Mouse (Mus musculus): Measurements from ENCODE around the gene St3gal4.
"Not testable (repeated sequence)": the region's sequence is repeated elsewhere in the genome, so short reads cannot be mapped to it uniquely, and the experiment has no call there.

St3gal4 gene

DNA sequence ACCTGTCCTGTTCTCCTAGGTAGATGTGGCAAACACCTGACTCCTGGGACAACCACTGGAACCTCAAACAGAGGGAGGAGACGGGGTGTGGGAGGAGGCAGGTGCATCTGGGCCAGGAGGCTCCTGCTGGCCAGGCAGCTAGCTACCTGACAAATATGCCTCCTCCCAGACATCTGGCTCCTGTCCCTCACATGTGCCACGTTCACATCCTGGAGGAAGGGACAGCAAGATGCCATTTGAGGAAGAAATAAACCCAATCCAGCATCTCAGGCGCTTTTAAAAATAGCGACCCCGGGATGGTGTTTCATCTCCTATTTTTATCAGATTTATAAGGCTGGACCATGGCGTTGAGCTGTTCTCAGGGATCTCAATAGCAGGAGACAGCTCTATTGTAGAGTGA lies at the start of gene St3gal4:
Gene St3gal4, minus strand, starts transcription at position 101 of the 400 bp plus-strand sequence.
- DNase-seq (ENCODE audit: extremely low spot score, low read depth, low spot score): no peak

DNA sequence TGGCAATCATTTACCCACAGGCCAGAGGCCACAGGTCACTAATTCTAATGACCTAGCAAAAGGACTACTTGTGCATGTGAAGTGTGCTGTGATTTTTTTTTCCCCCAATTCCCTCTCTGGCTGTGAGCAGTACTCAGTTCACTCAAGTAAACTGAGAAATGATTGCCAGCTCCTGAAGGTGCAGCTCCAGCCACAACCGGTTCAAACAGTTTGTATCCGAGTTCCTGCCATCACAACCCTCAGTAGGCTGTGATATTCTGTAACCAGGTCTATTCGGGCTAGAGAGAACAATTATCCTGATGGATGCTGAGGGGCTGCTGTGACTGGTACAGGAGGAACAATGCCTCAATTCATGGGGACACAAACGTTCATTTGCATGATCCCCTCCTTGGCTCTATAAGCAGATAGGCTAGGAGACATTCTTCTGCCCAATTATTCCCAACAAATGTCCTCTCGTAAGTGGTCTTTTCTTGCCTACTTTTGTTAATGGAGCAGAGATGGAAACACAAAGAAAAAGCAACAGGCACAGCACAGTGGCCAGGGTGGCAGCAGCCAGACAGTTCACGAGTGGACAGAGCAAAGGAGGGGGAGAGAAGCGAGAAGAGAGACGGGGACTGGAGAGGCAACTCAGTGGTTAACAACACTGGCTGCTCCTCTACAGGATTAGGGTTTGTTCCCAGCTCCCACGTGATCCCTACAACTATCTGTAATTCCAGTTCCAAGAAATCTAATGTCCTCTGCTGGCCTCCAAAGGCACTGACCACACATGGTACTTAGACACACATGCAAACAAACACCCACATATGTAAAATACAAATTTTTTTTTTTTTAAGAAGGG lies 47.9 kb upstream of the St3gal4 start:
- DNase-seq (ENCODE audit: extremely low spot score, low read depth, low spot score): no peak

DNA sequence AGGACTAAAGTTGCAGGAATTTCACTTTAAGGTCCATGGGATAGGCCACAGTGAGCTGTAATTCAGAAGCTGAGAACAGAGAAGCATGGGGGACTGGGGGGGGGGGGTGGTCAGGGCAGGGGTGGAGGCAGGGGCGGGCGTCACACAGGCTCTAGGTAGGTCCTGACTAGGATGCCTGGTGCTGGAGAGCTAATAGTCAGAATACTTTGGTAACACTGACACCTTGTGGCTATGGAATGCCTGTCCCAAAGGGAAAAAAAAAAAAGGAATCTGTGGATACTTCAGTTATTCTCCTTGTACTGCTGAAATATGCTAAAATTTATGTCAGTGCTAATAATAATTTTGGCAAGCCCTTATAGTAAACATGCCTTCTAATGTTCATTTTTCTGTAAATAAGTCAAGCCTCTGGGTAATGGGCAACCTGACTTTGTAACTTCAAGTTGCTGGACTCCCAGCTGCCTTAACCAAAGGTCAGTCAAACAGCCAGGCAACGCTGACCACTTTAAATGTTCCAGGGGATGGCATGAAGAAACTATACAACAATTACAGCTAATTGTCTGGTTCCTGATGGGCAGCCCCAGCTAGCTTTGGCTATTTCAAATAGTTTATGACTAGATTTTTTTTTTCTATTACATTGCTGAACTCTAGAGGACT lies 47.2 kb upstream of the St3gal4 start:
- DNase-seq (ENCODE audit: extremely low spot score, low read depth, low spot score): no peak

DNA sequence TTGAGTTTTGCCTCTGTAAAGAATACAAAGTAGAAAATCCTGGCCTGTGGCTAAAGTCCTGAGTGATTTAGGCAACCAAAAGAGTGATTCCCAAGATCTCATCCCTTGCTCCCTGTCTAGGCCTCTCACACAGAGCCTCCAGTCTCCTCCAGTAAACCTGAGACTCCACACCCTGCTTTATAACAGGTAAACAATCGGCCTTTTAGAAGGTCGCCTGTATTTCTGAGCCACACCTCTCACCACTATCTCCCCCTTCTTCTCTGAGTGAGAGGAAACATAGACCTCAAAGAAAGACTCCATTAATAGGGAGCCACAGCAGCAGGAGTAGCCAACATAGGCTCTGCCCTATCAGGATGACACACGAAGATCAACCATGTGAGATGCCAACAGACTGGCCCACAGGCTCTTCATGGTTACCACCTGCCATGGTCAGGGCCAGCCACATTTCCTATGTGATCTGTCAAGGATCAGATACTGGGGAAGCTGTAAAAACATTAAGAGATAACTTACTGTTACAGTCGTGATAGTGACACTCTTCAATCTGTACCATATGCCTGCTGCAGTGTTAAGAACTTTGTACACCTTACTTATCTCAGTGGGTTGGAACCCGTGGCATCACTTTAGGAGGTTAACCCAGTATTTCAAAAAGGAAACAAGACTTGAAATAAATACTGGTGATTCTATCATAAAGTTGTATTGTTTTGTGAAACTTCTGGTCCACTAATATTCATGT lies 45.2 kb upstream of the St3gal4 start:
- DNase-seq (ENCODE audit: extremely low spot score, low read depth, low spot score): no peak

DNA sequence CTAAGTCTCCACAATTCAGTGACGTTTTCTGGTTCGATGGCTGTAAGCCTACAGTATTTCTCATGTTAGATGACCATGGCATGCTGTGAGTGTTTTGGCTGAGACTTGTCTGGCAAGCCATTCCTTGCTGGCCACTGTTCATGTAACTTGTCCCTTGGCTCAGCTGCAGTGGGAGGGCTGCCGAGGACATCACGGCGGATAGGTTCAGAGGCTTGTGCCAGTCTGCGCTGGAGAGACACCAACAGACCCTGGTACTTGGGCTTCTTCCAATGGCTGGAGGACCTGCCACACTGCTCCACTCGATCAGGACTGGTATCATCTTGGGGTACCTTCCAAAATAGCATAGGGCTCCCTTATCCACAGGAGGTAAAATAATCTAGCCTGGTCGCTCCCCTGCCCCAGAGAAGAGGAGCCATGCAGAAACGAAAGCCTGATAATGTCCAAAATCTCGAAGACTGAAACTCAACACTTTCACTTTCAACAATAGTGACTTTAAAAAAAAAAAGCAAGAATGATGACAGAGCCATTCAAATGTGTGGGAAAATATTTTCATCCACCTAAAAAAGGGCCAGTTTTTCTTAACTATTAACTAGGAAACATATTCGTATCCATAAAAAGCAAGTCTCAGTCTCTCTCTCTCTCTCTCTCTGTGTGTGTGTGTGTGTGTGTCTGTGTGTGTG lies 44.1 kb upstream of the St3gal4 start:
- DNase-seq (ENCODE audit: extremely low spot score, low read depth, low spot score): no peak

DNA sequence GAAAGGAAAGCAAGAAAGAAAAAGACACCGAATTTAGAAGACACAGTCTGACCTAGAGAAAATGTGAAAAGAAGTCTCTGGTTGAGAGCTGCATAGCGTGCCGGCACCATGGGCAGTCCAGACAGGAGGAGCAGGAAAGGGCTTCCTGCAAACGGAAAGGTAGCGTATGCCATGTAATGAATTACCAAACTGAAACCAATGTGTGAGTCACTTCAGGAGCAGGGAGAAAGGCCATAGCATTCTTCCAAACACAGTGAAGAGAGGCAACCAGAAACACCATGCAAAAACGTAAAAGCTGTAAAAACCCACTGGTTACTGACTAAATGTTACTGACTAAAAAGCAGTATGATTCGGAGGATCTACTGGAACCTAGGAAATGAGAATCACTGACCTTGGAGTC lies 42.7 kb upstream of the St3gal4 start:
- no peak for DNase-seq (ENCODE audit: extremely low spot score, low read depth, low spot score)

DNA sequence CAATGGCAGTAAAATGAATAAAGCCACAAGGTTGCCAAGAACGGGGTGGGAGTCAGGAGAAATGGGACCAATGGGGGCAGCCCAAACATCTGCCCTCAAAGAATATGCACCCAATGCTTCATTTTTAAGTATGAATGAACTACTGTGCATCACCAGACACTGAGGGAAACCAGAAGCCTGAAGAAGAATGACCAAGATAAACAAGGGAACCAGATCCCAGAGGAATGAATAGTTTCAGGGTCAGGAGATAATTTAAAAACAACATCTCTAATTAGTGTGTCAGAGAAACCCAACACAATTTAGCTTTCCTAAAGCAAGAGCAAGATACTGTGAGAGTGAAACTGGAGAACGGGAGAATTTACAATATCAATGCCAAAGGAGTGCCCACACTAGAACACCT lies 41.6 kb upstream of the St3gal4 start:
- no peak for DNase-seq (ENCODE audit: extremely low spot score, low read depth, low spot score)

DNA sequence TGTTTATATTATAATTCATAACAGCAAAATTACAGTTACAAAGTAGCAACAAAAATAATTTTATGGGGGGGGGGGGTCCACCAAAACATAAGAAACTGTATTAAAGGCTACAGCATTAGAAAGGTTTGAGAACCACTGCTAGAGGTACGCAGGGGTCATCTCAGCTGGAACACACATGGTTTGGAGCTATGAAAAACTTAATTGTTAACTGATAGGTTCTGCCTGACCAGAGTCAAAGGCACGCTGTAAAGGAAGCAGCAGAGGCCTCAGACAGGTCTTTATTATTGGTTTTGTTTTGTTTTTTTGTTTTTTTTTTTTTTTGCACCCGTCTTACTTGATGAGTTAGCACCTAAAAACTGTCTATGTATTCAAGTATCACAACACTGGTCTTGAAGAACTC lies 39.4 kb upstream of the St3gal4 start:
- no peak for DNase-seq (ENCODE audit: extremely low spot score, low read depth, low spot score)

DNA sequence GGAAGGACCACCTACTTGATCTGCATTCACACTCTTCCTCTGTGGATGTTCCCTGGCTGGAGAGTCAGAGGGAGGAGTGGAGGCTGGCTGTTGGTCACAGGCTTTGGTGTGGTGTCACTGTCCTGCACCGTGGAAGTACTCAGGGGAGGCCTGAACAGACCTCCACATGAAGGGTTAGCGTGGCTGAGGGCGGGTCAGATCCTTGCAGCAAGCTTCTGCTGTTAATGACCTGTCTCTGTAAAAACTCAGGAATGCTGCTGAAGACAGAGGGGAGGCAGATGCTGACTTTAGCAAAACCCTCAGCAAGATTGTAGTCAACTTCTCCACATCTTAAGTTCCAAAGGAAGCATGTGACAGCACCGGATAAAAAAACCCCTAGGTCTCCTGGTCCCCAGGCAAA lies 37.8 kb upstream of the St3gal4 start:
- DNase-seq (ENCODE audit: extremely low spot score, low read depth, low spot score): no peak

DNA sequence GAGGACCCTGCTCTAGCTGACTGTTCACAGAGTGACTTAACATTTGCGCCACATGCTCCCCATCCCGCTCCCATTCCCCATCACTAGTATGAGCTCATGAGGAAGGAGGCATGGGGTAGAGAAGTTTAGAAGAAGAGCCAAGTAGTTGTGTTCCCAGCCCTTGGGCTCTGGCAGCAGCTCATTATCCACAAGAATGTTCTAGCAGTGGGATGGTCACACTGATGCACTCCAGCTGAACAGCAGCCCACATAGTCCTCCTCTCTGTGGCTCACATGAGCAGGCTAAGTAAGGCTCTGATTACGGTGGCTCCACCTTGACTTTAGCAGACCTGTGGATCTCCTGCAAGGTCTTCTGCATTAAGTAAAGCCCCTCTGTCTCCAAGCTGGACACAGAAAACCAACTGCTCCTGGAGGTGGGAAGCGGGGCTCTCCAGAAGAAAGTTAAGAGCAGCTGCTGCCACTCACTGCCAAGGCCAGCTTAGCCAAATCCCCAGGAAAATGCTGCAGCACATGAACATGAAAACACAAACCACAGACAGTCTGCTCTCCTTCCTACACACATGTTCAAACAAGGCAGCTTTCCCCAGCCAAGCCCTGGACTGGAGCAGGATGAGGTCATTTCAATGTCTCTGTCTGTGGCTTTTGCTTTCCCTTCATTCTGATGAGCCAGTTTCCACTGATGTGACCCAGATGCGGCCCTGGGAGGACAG lies 37.1 kb upstream of the St3gal4 start:
- no peak for DNase-seq (ENCODE audit: extremely low spot score, low read depth, low spot score)

DNA sequence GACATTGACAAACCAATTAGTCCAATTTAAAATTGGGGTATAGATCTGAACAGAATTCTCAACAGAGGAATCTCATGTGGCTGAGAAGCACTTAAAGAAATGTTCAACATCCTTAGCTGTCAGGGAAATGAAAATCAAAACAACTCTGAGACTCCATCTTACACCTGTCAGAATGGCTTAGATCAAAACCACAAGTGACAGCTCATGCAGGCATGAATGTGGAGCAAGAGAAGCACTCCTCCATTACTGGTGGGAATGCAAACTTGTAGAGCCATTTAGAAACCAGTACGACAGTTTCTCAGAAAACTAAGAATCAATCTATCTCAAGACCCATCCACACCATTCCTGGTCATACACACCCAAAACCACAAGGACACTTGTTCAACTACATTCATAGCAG lies 33.9 kb upstream of the St3gal4 start:
- DNase-seq (ENCODE audit: extremely low spot score, low read depth, low spot score): no peak

DNA sequence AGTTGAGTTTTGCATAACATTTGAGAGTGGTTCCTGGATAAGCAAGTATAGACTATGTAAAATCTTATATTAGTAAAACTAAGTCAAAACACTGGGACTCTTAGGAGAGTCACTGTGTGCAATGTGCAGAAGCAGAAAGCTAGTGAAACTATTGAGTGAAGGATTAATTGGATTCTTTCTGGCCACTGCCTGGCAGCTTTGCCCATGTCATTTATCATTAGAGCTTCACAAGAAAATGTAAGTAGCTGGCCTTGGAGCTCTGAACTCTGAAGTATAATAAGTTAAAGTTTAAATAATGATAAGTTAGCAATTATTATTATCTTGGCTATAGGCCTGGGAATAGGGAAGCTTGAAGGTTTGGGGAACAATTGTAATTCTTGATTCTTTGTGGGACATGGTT lies 29.8 kb upstream of the St3gal4 start:
- DNase-seq (ENCODE audit: extremely low spot score, low read depth, low spot score): not testable (repeated sequence)

DNA sequence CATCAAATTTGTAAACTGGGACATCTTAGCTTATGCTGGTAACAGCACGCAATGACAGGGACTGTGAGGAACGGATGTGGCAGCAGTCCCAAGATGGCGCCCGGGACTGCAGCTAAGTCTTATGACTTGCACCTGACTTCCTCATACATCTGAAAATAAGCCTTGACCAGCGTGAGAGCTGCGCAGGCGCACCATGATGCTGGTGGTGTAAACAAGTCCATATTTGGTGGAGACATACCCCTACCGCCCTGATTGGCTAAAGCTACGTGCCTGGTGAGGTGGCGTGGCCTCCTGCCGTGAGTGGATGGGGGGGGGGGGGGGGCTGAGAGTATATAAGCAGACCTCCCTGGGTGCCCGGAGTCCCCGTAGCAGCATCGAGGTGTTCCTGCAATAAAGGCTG lies 28.2 kb upstream of the St3gal4 start:
- not testable (repeated sequence) for DNase-seq (ENCODE audit: extremely low spot score, low read depth, low spot score)

DNA sequence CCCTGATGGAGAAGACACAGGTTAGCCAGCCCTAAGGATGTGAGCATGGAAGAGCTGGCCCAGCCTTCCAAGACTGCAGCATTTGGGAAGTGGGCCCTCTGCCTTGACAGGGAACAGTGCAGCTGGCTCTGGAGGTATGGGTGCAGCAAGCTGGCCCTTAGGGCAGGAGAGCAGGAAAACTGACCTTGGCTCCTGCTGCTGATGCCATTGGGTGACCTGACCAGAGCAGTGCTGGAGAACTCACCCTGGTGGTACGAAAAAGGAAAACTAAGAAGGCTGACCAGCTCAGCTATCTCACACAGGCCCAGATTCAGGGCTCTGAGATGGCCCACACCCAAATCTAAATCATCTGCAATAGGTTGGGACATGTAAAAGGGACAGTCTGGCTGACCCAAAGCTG lies 26.8 kb upstream of the St3gal4 start:
- DNase-seq (ENCODE audit: extremely low spot score, low read depth, low spot score): no peak

DNA sequence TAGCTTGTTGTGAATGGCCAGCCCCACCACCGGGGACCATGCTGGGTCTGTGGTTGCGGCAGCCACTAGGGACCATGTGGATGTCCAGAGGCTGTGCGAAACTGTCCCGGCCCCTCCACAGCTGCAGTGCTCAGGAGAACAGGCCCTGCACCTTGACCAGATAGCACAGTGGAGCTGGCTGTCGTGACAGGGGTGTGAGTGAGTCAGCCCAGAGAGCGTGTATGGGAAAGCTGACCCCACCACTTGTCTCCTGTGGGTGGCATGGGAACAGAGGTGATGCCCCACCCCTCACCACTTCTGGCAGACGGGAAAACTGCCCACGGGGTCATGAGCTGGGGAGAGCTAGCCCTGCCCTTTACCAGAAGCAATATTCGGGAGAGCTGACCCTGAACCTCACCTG lies 26.1 kb upstream of the St3gal4 start:
- no peak for DNase-seq (ENCODE audit: extremely low spot score, low read depth, low spot score)

DNA sequence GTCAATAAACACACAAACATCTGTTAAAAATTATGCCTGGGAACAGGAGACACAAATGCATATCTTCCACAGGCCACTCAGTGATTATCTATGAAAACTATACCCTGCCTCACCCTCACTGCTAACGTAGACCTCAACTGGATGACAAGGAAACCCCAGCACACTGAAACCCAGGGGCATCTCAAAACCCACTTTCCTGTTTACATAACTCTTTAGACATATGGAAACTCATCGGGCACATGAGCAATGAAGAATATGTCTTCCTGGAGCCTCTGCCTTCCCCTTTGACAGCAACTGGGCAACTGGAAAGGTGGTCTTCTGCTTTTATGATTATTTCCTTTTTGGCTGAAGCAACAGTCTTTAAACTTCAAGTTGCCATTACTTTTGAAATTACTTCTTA lies 23.2 kb upstream of the St3gal4 start:
- no peak for DNase-seq (ENCODE audit: extremely low spot score, low read depth, low spot score)

DNA sequence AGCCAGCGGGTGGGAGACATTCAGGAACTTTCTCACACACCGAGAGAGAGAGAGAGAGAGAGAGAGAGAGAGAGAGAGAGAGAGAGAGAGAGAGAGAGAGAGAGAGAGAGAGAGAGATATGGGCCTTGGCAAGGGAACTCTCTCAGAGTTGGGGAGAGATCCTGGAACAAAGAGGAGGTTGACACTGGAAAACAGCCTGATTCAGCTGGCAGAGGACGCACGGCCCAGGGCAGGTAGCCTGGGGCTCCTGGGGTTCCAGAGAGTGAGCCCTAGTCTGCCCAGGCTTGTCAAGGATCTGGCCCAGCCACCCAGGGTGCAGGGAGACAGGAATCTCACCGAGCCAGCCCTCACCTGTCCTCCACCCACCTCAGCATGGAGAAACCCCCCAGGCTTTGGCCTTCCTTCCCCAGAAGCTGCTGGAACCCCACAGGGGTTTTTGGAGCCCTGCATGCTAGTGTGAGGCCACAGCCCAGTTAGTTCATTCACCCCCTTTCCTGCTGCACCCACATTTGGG lies 20.2 kb upstream of the St3gal4 start:
- DNase-seq (ENCODE audit: extremely low spot score, low read depth, low spot score): no peak

DNA sequence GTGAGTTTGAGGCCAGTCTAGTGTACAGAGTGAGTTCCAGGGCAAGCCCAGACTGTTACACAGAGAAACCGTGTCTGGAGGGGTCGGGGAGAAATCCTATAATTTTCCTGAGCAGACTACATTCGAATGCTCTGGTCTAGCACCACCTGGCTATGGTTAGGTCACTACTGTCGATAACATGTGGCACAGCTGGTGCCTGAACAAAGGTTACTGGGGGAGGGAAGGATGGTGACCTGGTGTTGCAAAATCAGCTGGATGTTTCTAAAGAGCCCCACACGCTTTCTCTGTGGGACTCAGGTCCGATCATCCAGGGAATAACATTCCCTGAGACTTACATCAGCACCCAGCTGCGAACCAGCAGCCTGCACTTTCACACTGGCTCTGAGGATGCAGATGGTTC lies 19.0 kb upstream of the St3gal4 start:
- DNase-seq (ENCODE audit: extremely low spot score, low read depth, low spot score): no peak

DNA sequence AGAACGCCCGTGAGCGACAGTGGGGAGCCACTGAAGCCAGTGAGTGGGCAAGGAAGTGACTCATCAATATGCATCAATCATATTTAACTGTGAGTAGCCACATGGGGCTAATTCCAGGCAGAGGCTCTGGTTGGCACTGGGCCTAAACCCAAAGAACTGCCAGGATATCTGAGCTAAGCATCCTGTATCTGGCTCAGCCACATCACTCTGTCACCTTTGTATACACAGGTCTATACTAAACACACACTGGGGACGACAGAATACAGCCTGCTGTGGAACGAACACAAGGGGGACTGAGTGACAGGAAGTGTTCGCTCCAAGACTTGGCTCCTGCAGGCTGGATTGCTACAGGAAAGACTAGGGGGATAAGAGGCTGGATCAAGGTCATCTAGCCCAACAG lies 16.5 kb upstream of the St3gal4 start:
- no peak for DNase-seq (ENCODE audit: extremely low spot score, low read depth, low spot score)

DNA sequence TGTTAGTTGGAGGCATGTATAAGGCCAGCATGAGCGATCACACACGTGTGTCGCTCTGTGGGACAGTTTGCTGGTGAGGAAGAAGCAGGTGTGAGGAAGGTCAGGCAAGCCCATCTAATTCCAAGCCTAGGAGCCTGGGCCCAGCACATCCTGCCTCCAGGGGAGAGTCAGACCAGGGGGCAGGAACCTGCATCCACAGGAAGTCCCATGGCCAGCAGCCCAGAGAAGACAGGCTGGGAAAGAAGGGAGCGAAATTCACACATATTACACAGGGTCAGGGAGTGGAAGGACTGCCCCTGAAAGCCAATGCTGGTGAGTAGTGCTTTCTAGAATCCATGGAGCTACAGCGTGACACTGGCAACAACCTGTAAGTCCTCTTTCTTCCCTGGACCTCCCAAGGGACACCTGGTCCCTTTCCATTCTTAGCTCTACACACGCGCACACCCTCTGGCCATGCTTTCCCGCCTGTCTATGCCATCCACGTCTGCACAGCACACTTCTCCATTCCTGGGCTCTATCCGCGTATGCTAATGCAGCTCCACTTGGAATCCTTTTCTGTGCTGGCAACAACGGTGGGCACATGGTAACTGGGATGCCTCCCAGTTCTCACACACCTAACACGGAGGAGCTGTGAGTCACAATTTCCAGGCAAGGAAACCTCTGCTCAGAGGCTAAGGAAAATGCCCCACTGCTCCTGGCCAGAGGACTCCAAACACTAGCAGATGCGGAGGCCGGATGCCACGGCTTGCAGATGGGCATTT lies 12.7 kb upstream of the St3gal4 start:
- DNase-seq (ENCODE audit: extremely low spot score, low read depth, low spot score): no peak
